Mouse (Mus musculus): ENCODE data around the gene Rragd.

- TF ChIP-seq POLR2A (IDR thresholded peaks at IDR 0.05; ENCODE audit: low read depth, low read length) = no peak
- no peak for TF ChIP-seq CTCF (IDR thresholded peaks at IDR 0.05; ENCODE audit: extremely low read depth, insufficient read length, insufficient replicate concordance, low read depth, low read length)
These were observed 21.4 kb upstream of the Rragd start for GRCm38 (mm10) chr4:32961394-32961793.
